Mouse (Mus musculus) inflammation-experienced regulatory T-cells, adult 6 months (primary cell): ENCODE data around the gene Golph3l. TPM values are rescaled to one million over a fixed set of nuclear protein-coding genes. Genes with fewer than 3 reads are reported as not detected.
A peak's percentile ranks its signal among the peaks of the same experiment; 100 is the strongest.
"Not testable (repeated sequence)": the region's sequence is repeated elsewhere in the genome, so short reads cannot be mapped to it uniquely, and the experiment has no call there.

Experiments
- ATAC-seq: one replicate; pipeline ENCODE4 v1.8.0; 2017
- polyA plus RNA-seq, 3 experiments: library from polyadenylated mRNA; unstranded; fragments of 100-300 nt; shearing (Covaris generic); gene quantifications; one replicate each; pipeline ENCODE4 v1.2.1; 2017

Golph3l gene
- polyA plus RNA-seq, 3 experiments from 2014 or later, result 28.1 to 37.0 (median 31.5) TPM

DNA sequence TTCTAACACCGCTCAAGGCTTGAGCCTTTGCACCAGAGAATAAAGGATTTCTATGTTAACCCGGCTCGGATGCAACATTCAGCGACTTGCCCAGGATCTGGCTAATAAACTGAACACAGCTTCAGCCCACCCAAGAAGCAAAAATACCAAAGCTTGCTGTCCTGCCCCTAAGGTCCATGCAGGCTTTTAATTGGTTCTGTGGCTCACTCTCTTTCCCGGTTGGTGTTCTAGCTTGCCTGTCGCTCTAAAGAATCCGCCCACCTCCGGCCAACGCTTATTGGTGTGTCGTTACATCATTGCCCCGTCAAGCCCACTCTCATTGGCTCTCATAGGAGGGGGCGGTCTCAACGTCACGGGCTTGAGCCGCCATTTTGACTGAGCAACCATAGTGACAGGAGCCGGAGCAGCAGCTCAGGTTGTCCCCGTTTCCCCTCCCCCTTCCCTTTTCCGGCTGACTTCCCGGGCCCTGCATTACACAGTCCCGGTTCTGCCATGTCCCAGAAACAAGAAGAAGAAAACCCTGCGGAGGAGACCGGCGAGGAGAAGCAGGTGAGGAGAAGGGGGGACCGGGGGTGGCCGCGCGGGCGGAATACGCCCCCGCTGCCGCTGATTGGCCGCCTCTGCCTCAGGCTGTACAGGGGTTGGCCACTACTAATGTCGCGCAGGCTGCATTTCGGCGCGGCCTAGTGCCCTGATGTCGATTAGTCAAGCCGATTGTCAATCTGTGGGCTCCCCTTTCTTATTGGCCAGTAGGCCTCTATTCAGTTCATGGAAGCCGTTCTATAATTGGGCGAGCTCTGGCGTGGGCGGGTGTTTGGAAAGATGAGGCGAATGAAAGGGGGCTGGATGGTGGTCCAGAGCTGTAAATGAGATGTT lies 36.1 kb downstream of the Golph3l start, which contains the start of gene Ensa:
Ensa (plus strand) TSS at position 366 of the 876 bp plus-strand sequence.
- peak; percentile 94 for ATAC-seq

DNA sequence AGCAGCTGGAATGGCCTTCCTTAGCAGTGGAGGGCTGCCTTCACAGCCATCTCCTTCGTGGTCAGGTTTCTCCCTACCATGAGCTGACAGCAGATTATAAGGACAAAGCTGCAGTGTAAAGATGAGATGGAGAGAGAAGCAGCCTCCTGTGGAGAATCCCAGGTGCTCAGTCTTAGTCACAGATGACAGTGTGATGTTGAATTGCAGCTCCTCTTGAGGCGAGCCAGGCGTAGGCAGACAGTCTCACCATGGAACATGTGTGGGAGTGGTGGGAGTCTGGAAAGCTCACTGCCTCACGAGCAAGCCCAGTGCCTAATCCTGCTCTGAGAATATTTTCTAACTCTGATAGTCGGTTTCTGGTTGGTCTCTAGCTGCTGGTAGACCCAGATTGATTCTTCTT lies 39.0 kb downstream of the Golph3l start:
- no peak for ATAC-seq

DNA sequence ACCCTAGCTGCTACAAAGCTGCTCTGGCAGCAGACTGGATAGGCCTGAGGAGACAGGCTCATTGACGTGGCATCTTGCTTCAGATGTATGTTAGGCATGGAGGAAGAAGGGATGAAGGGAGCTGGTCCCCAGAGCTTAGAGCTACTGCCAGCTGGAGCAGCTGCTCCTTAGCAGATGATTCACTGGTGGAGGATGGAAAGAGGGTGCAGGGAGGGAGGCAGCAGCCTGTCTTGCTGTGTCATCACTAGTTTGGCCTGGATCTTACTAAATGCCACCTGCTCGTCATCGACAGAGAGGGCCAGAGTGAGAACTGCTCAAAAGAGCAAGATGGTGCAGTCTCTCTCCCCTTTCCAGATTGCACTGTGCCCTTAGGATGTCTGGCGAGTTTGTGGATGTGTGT lies 41.0 kb downstream of the Golph3l start:
- no peak for ATAC-seq

DNA sequence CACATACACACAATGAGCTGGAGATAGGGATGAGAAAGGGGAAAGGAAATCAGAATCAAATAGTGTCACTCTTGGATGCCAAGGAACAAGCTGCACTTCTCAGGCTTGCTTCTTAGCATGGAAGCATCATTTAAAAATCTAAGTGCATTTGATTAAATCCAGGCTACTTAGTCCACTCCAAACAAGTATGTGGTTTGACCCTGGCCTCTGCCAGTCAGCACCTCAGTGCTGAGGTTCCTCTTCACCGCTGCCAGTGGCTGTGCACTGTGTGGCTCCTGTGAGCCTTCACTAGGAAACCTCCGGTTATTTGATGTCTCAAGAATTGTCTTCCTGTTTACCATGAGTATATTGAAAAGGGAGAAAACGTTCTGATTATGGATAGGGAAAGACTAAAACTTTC lies 42.1 kb downstream of the Golph3l start:
- ATAC-seq, result no peak

DNA sequence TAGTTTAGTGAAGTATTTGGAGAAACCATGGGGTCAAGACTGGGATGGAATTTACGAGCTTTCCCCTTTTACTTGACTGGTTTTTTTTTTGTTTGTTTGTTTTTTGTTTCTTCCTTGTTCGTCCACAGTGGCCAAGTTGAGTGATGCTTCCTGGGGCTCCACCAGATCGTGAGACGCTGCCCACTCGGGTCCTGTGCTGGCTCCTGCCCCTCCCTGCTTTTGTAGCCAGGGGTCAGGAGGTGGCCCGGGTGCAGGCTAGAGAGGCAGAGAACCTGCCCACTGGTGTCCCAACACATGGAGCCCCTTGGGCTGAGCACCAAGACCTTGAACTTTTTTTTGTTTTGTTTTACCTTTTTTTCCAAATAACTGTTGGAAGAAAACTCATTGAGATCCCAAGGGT lies 42.6 kb downstream of the Golph3l start:
- ATAC-seq, result no peak

DNA sequence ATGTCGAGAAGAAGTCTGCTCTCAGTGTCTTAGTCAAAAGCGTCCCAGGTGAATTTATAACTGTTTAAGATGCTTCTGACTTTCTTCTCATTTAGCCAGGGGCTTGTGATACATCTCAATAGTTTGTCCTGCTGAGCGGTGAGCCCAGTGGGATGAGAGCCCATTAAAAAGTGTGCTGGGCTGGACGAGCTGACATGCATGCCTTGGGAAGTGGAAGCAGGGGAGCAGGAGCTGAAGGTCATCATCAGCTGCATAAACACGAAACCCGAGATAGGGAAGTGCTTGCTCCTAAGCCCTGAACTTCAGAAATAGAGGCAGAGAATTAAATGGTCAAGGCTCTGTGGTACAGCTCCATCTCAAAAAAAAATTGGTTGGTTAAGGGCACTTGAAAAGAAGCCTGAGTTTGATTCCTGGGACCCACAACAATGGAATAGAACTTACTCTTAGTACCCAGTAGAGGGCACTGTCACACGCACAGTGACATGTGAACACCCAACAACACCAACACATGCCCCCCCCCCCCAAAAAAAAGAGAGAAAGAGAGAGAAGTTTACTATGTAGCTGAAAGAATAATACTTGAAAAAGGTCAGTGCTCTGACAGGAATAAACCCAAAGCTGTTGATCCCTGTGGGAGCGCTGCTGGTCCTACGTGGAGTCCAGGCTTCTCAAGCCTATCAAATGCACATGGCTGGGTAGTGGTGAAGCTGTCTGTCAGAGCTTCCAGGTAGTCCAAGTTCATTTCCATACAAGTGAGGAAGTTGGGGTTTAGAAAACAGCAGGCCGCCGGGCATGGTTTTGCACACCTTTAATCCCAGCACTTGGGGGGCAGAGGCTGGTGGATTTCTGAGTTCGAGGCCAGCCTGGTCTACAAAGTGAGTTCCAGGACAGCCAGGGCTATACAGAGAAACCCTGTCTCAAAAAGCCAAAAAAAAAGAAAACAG lies 44.2 kb downstream of the Golph3l start:
- peak; percentile 76 for ATAC-seq

DNA sequence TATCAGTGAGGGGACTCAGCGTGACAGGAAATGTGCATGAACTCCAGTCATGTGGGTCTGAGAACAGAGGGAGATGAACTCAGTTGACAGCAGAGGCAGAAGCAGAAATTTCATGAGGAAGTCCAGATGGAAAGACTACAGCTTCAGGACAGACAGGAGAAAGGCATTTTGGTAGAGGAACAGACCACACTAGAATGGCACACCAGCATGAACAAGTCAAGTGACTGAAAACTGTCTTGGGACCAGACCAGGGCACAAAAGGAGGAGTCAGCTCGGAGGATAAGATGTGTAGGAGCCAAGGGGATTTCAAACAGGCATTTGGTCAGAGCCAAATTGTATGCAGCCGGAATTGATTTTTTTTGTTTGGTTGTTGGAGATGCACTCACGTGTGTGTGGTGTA lies 46.9 kb downstream of the Golph3l start:
- no peak for ATAC-seq

DNA sequence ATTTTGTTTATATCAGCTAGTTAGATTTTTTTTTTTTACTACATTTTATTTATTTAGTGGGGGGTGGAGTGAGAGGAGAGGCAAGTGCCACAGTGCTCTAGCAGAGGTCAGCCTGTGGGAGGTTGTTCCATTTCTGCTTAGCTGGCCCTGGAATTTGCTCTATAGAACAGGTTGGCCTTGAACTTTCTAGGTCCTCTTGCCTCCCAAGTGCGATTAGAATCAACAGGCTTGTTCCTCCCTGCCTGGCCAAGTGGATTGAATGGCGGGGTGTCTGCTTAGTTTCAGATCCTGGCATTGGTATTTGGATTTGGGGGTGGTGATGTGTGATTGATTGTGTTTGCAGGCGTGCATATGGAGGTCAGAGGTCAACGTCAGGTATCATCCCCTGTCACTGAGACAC lies 47.3 kb downstream of the Golph3l start:
- no peak for ATAC-seq

DNA sequence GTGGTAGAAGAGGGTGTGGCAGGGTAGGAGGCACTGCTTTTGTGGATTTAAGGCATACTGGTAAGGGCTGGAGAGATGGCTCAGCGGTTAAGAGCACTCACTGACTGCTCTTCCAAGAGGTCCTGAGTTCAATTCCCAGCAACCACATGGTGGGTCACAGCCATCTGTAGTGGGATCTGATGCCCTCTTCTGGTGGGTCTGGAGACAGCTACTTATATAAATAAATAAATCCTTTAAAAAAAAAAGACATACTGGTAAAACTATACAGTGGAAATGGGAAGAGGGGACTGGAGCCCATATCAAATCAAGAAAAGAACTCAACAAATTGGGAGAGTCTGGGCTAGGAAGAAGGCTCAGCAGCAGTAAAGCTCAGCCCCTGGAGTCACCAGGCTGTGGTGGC lies 51.0 kb downstream of the Golph3l start:
- ATAC-seq, result no peak

DNA sequence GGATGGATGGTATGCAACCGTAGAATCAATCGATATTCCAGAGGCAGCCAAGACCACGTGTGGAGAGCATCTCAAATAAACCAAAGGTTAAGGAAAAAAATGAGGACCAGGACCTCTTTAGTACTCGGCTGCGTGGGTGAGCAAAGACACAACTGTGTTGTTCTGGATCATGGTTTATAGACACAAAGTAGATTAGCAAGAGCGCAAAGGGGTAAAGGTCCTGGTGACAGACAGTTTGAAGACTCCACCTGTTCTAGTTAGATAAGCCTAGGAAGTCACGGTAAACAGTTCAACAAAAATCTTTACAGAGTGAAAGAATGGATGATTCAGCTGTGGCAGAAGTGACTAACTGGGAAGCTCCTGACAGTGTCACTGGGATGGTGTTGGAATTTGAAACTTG lies 54.4 kb downstream of the Golph3l start:
- no peak for ATAC-seq

DNA sequence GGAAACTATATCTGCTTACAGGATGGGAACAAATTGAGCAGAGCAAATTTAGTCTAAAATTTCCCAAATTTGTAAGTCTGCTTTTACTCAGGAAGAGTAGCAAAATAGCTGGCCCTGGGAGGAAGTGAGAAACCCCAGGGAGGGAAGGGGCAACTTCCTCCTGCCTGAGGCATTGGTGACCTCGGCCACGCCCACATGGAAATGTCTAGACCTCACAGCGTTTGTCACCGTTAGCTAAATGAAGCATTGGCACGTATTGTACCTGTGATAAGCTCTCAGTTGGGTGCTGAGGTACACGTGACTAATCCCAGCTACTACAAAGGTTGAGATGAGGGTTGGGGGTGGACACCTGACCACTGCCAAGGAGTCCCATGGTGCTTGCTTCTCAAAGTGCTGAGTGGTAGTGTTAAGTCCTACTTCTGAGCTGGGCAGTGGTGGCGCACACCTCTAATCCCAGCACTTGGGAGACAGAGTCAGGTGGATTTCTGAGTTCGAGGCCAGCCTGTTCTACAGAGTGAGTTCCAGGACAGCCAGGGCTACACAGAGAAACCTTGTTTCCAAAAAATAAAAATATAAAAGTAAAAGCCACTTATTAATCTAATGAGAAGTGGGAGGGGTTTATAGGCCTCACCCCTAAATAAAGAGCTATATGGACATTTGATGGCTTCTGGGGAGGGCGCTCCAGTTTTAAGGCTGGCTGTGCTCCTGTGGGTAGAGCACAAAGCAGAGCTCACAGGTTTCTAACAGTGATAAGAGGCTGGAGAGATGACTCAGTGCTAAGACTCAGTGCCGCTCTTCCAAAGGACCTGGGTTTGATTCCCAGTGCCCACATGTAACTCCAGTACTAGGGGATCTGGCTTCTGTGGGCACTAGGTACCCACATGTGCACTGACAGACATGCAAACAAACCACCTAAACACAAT lies 56.8 kb downstream of the Golph3l start:
- peak; percentile 95 for ATAC-seq

DNA sequence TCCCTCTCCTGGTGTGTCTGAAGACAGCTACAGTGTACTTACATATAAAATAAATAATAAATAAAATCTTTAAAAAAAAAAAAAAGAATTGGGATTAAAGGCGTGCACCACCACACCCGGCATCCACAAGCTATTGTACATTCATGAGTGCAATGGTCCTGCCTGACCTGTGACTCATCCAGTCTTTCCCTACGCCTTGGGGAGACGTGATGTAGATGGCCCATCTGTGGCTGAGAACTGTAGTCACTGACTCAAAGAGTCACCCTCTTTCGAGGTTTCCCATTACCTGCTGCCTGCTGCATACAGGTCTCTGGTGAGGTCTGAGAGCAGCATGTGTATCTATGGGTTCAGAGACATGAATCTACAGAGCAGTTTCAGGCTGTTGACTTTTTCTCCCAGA lies 59.3 kb downstream of the Golph3l start:
- ATAC-seq, result no peak

DNA sequence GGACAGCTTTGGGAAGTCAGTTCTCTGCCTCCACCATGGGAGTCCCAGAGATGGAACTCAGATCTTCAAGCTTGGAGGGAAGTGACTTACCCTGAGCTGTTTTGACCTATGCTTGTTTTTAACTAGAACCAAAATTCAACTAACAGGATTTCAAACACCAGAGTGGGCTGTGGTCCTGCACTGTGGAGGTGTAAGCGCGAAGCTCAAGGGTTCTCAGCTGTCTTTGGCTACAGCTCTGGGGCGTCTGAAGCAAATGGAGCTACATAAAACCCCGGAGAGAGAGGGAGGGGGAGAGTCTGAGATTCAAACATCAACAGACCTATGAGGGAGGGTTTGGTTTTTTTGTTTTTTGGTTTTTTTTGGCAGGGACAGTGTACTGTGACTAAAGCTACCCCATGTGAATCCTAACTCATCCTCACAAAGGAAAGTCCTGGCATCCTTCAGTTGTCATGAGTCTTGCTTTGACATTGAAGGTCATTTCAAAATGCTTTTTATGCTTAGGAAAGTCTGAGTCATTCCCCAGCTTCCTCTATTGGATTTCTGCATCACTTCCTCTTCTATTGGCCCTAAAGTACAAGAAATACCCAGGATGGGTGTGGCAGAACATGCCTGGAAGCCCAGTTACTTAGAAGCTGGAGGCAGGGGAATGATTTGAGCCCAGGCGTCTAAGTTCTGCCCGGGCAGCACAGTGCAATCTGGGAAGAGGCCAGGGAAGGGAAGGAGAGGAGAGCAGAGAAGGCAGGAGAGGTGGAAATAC lies 61.7 kb downstream of the Golph3l start:
- ATAC-seq, result peak; percentile 68

DNA sequence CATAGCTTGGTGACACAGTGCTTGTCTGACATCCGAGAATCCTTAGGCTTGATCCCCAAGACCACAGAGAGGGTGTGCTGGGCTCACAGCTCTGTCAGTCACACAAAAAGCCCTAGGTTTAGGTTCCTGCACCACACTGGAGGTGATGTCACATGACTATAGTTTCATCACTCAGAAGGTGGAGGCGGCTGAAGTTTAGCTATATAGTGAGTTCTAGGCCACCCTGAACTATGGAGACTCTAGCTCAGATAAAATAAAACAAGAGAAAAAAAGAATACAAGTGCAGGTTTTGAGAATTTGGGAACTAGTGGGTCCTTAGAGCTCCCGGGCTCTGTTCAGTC lies 62.3 kb downstream of the Golph3l start:
- no peak for ATAC-seq

DNA sequence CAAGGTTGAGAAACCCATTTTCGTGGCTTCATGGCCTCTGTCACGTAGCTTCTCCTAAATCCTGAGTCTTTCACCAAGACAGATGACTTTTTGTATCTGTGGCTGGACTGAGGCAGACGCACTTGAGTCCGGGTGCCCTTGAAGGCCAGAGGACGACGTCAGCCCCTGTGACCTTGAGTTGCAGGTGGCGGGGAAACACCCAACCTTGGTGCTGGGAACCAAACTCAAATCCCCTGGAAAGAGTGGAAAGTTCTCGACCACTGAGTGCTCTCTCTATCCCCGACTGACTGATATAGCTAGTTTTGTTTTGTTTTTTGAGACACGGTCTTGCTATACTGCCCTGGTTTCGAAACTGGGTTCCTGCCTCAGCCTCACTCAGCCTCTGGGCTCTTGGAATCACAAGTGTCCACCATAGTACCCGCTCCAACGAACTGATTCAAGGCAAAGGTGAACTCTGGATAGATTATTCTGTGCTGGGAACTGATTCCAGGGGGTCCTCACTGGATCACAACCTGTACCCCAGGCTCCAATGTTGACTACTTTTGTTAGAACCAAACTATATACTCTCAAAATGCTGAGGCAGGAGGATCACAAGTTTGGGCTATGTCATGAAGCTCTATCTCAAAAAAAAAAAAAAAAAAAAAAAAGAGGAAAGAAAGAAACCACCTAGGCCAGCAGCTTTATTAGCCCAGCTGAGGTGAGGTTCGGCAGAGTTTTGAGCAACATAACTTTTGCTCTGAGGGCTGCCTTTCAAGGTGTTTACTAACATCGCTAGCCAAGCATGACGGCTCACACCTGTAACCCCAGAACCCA lies 62.9 kb downstream of the Golph3l start:
- no peak for ATAC-seq

DNA sequence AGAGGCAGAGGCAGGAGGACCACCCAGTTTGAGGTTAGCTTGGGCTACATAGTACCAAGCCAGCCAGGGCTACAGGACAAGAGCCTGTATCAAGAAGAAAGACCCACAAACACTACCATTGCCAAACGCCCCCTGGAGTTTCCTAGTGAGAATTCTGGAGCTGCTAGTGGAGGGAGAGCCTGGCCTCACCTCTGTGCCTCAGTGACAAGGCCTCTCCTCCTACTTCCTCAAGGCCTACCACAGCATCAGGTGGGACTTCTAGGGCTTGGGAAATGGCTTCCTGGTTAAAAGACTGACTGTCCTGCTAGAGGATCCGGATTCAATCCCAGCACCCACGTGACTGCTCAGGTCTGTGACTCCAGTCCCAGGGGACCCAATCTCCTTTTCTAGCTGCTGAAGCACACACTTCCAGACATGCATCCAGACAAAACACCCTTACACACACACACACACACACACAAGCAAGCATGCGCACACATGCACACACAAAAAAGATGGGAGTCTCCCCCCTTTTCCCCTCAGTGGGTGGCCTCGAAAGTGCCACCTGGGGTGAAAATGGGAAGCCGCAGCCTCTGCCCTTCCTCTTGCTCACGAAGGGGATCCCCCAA lies 63.6 kb downstream of the Golph3l start:
- peak; percentile 36 for ATAC-seq

DNA sequence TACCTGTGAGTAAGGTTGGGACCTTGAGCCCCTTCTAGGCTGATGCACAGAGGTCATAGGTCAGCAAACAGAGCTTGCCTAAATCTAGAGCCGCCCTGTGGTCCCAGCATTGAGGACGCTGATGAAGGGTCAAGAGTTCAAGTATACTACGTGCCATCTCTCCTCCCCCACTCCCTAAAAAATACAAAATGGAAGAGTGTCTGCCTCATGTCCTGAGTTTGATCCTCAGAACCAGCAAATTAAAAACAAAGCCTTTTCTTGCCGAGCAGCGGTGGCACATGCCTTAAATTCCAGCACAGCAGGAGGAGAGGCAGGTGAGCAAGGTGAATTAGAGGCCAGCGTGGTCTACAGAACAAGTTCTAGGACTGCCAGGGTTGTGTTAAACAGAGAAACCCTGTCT lies 64.1 kb downstream of the Golph3l start:
- no peak for ATAC-seq

DNA sequence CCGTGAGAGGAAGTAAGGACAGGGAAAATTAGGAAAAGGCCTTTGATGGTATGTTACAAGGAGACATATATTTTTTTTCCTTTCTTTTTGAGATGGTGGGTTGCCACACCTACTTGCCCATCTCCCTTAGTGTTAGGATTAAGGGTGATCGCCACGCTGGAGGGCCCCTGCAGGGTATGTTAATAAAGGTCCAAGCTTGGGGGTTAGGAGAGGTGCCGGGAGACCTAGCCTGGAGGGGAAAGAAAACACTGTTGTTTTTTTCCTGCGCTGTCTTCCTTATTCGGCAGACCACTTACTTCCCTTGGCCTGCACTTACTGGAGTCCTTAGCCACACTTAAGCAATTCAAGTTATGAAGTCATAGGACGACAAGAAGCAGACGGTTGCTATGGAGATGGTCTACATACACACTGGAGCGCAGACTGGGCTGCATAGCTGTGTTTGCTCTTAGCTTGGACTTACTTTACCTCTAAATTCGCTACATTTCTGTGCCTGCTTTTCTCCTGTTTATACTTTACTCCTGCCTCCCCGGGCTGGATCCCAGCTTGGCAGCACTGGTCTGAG lies 64.8 kb downstream of the Golph3l start:
- ATAC-seq, result no peak

DNA sequence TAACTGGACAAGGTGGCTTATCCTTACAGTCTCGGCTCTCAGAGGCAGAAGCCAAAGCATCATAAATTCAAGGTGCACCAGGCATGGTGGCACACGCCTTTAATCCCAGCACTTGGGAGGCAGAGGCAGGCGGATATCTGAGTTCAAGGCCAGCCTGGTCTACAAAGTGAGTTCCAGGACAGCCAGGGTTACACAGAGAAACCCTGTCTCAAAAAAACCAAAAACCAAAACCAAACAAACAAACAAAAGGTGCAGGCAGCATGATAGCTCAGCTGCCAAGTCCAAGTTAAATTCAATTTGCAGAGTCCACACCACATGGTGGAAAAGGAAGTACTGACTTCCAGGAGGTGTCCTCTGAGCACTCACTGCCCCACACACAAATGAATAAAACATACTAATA lies 65.6 kb downstream of the Golph3l start:
- not testable (repeated sequence) for ATAC-seq

DNA sequence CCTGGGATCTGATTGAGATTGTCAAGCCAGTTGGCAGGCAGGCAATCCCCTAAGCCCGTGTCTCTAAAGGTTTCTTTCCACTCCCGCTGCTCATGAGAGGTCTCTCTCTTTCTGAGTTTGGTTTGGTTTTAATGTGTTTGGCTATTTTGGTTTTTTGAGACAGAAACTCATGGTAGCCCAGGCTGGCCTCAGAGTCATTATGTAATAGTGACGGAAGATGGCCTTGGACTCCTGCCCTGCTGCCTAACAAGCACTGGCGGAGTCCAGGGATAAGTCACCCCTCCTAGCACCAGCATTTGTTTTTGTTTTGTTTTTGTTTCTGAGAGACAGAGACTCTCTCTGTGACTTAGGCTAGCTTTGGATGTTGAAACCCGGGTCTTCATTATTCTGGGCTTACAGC lies 66.7 kb downstream of the Golph3l start:
- ATAC-seq, result no peak
